Mouse (Mus musculus) layer of hippocampus, adult 9-10 months (tissue): Measurements from ENCODE around the gene Tfap4.
A peak's percentile ranks its signal among the peaks of the same experiment; 100 is the strongest.

Source experiments
- DNase-seq: peaks from one replicate; pipeline ENCODE4 v3.0.0; 2022; ENCODE audit warnings: low spot score

Tfap4 gene

GRCm38 (mm10) chr16:4520673-4521072 is 39.0 kb downstream of the Tfap4 start:
- DNase-seq = no peak

GRCm38 (mm10) chr16:4519825-4520224 is 39.8 kb downstream of the Tfap4 start:
- no peak for DNase-seq

GRCm38 (mm10) chr16:4519157-4519556 is 40.5 kb downstream of the Tfap4 start:
- DNase-seq = no peak

- no peak for DNase-seq
Measured at GRCm38 (mm10) chr16:4517906-4518305, 41.7 kb downstream of the Tfap4 start.

GRCm38 (mm10) chr16:4514383-4514782 is 45.3 kb downstream of the Tfap4 start:
- DNase-seq = no peak

GRCm38 (mm10) chr16:4512661-4513438 is 46.8 kb downstream of the Tfap4 start:
- no peak for DNase-seq

GRCm38 (mm10) chr16:4511371-4511770 is 48.3 kb downstream of the Tfap4 start:
- DNase-seq = peak; percentile 21

GRCm38 (mm10) chr16:4506181-4506580 is 53.5 kb downstream of the Tfap4 start:
- DNase-seq = no peak

- no peak for DNase-seq
Measured at GRCm38 (mm10) chr16:4503495-4503894, 56.2 kb downstream of the Tfap4 start.

- DNase-seq = no peak
Measured at GRCm38 (mm10) chr16:4502568-4502967, 57.1 kb downstream of the Tfap4 start.

- DNase-seq = no peak
Measured at GRCm38 (mm10) chr16:4501703-4502102, 58.0 kb downstream of the Tfap4 start.

GRCm38 (mm10) chr16:4500598-4501385 is 58.9 kb downstream of the Tfap4 start:
- DNase-seq = no peak

- no peak for DNase-seq
Measured at GRCm38 (mm10) chr16:4497762-4498607, 61.7 kb downstream of the Tfap4 start.

- DNase-seq = no peak
Measured at GRCm38 (mm10) chr16:4496470-4496869, 63.2 kb downstream of the Tfap4 start.

- no peak for DNase-seq
Measured at GRCm38 (mm10) chr16:4495861-4496260, 63.8 kb downstream of the Tfap4 start.
